Mouse (Mus musculus): ENCODE measurements around the gene Nhlrc1.

- TF ChIP-seq POLR2A (IDR thresholded peaks at IDR 0.05; ENCODE audit: insufficient read depth, low read depth, low read length) (no peak), CTCF (IDR thresholded peaks at IDR 0.05; ENCODE audit: insufficient read depth, low read depth, low read length) (no peak)
Observed at GRCm38 (mm10) chr13:47020798-47021197, 6.1 kb upstream of the Nhlrc1 start.
